Comparison of ENCODE assay signal across 9 mouse cellular contexts in genomic region chr4:58942942-58943341, GRCm38 (mm10). TPM values are rescaled to one million over a fixed set of nuclear protein-coding genes. Genes with fewer than 3 reads are reported as not detected.
DNase-seq lines count a peak whose midpoint lies in the region; ATAC-seq and TF ChIP-seq lines count a peak whose summit lies in the region.
"Had no signal": no experiment of that assay in that cellular context is flagged by ENCODE, and none has a peak within 500 bp of the region (broad histone marks: within the 10 kb centered on the region; RNA-seq: fewer than 3 reads in every experiment).

No protein-coding gene starts in this region.

- H3K4me2 ChIP-seq in kidney, embryonic 14.5 days (replicated peaks; ENCODE audit: low read depth, low read length) = peak overlapping the region; percentile 77
- H3K4me2 ChIP-seq in embryonic facial prominence, embryonic 13.5 days = peak overlapping the region; percentile 83
- H3K4me2 ChIP-seq in hindbrain, postnatal 0 days (ENCODE audit: low read depth, low read length) = peak overlapping the region; percentile 89
- H3K4me2 ChIP-seq in midbrain, embryonic 16.5 days (ENCODE audit: low read length) = peak overlapping the region; percentile 81

- no peaks in the 10 kb centered on the region for H3K9me3 ChIP-seq in kidney, embryonic 14.5 days (ENCODE audit: control insufficient read depth, low read length)
- no peaks in the 10 kb centered on the region for H3K9me3 ChIP-seq in embryonic facial prominence, embryonic 13.5 days
- H3K9me3 ChIP-seq in hindbrain, postnatal 0 days (ENCODE audit: low read length) = no peaks in the 10 kb centered on the region
- H3K9me3 ChIP-seq in midbrain, embryonic 16.5 days (replicated peaks; ENCODE audit: control insufficient read depth, low read length, poor library complexity, severe bottlenecking) = no peaks in the 10 kb centered on the region

- H3K27me3 ChIP-seq in kidney, embryonic 14.5 days (ENCODE audit: control insufficient read depth, insufficient read depth, low read length) = 0 out of 2 replicates have a peak, but pooled peaks cover 2% of the 10 kb centered on the region
- H3K27me3 ChIP-seq in embryonic facial prominence, embryonic 13.5 days = peaks cover 3% of the 10 kb centered on the region; the same call in 1 of the 2 replicates
- no peaks in the 10 kb centered on the region for H3K27me3 ChIP-seq in hindbrain, postnatal 0 days (ENCODE audit: insufficient read depth, low read length)
- no peaks in the 10 kb centered on the region for H3K27me3 ChIP-seq in midbrain, embryonic 16.5 days (ENCODE audit: control insufficient read depth, insufficient read depth, low read depth, low read length)

- TF ChIP-seq CTCF in hindbrain, postnatal 0 days (IDR thresholded peaks at IDR 0.05; ENCODE audit: low read depth) = no peak

- peak overlapping the region; percentile 64 for H3K4me3 ChIP-seq in kidney, embryonic 14.5 days (ENCODE audit: low read length)
- H3K4me3 ChIP-seq in embryonic facial prominence, embryonic 13.5 days = peak overlapping the region; percentile 74
- H3K4me3 ChIP-seq in hindbrain, postnatal 0 days (ENCODE audit: low read length) = peak overlapping the region; percentile 80
- peak overlapping the region; percentile 79 for H3K4me3 ChIP-seq in midbrain, embryonic 16.5 days (ENCODE audit: low read depth, low read length)

- peaks cover 5% of the 10 kb centered on the region; the same call in 1 of the 2 replicates for H3K4me1 ChIP-seq in kidney, embryonic 14.5 days (ENCODE audit: control insufficient read depth, insufficient read depth, low read length)
- H3K4me1 ChIP-seq in embryonic facial prominence, embryonic 13.5 days = peaks cover 17% of the 10 kb centered on the region
- peaks cover 4% of the 10 kb centered on the region for H3K4me1 ChIP-seq in hindbrain, postnatal 0 days (ENCODE audit: insufficient read depth, low read length)
- peaks cover 12% of the 10 kb centered on the region for H3K4me1 ChIP-seq in midbrain, embryonic 16.5 days (ENCODE audit: control insufficient read depth, insufficient read depth, low read length)

- no peak for DNase-seq in kidney, postnatal 14 days
- DNase-seq in hindbrain, postnatal 0 days (ENCODE audit: low spot score) = no peak
- no peak for DNase-seq in frontal cortex, postnatal 14 days (ENCODE audit: low spot score in 2 of 2)
- no peak for DNase-seq in right cerebral cortex, postnatal 4 days
- DNase-seq in adrenal gland, adult (ENCODE audit: inconsistent age in 2 of 2, low spot score in 1 of 2) = no peak

- 81% methylated on average over 4 of the region's 4 CpGs for WGBS in kidney, embryonic 14.5 days
- 76% methylated on average over 4 of the region's 4 CpGs for WGBS in embryonic facial prominence, embryonic 13.5 days
- WGBS in hindbrain, postnatal 0 days = 83% methylated on average over 4 of the region's 4 CpGs
- 80% methylated on average over 4 of the region's 4 CpGs for WGBS in midbrain, embryonic 16.5 days

- no peaks in the 10 kb centered on the region for H3K36me3 ChIP-seq in kidney, embryonic 14.5 days (ENCODE audit: control insufficient read depth, insufficient read depth, low read length)
- H3K36me3 ChIP-seq in embryonic facial prominence, embryonic 13.5 days = peaks cover 3% of the 10 kb centered on the region; the same call in 1 of the 2 replicates
- no peaks in the 10 kb centered on the region for H3K36me3 ChIP-seq in hindbrain, postnatal 0 days (ENCODE audit: insufficient read depth, low read length)
- no peaks in the 10 kb centered on the region for H3K36me3 ChIP-seq in midbrain, embryonic 16.5 days (ENCODE audit: control insufficient read depth, insufficient read depth, low read length)

- no peak for ATAC-seq in kidney, embryonic 14.5 days (ENCODE audit: low FRiP score, low TSS enrichment)
- 0 out of 2 replicates have a peak, but pooled peaks have one; percentile 6 for ATAC-seq in embryonic facial prominence, embryonic 13.5 days (ENCODE audit: insufficient number of reproducible peaks, insufficient read depth, low FRiP score, low TSS enrichment, low read depth)
- ATAC-seq in hindbrain, postnatal 0 days = peak; percentile 39
- no peak; the same call in 1 of the 2 replicates for ATAC-seq in midbrain, embryonic 16.5 days

- H3K9ac ChIP-seq in kidney, embryonic 14.5 days (ENCODE audit: low read depth, low read length) = peak overlapping the region; percentile 65
- peak overlapping the region; percentile 80 for H3K9ac ChIP-seq in embryonic facial prominence, embryonic 13.5 days
- peak overlapping the region; percentile 69; the same call in 1 of the 2 replicates for H3K9ac ChIP-seq in hindbrain, postnatal 0 days (replicated peaks; ENCODE audit: low read length)
- H3K9ac ChIP-seq in midbrain, embryonic 16.5 days (ENCODE audit: low read depth, low read length) = peak overlapping the region; percentile 80

- H3K27ac ChIP-seq in kidney, embryonic 14.5 days (ENCODE audit: low read depth, low read length) = no peak overlapping the region
- H3K27ac ChIP-seq in embryonic facial prominence, embryonic 13.5 days = peak overlapping the region; percentile 44; the same call in 1 of the 2 replicates
- H3K27ac ChIP-seq in hindbrain, postnatal 0 days = peak overlapping the region; percentile 85
- peak overlapping the region; percentile 86 for H3K27ac ChIP-seq in midbrain, embryonic 16.5 days (ENCODE audit: low read length)

RNA-seq across cellular contexts. Expression of gene Zkscan16, which starts 0.5 kb away (rescaled TPM):
- polyA plus RNA-seq in kidney, embryonic 14.5 days (2014; fragmentation: Nextera tagmentation; extraction: Ambion mirVana) = 0.54 and 1.2 TPM in 2 replicates
- polyA plus RNA-seq in embryonic facial prominence, embryonic 13.5 days (2015; fragmentation: Nextera tagmentation; extraction: Ambion mirVana) = 1.2 and 1.4 TPM in 2 replicates
- total RNA-seq in hindbrain, postnatal 0 days (2014; rRNA removed) = 4.1 and 4.2 TPM in 2 replicates
- 1.8 and 2.3 TPM in 2 replicates for polyA plus RNA-seq in hindbrain, postnatal 0 days (2015; fragmentation: Nextera tagmentation; extraction: Ambion mirVana)
- polyA plus RNA-seq in midbrain, embryonic 16.5 days (2015; fragmentation: Nextera tagmentation; extraction: Ambion mirVana) = 3.0 and 3.3 TPM in 2 replicates
- total RNA-seq: MEL had no signal

RNA-seq across cellular contexts. Expression of gene Ecpas, which starts 30.4 kb away (rescaled TPM):
- 25.0 and 51.2 TPM in 2 replicates for polyA plus RNA-seq in kidney, embryonic 14.5 days (2014; fragmentation: Nextera tagmentation; extraction: Ambion mirVana)
- polyA plus RNA-seq in embryonic facial prominence, embryonic 13.5 days (2015; fragmentation: Nextera tagmentation; extraction: Ambion mirVana) = 27.3 and 33.6 TPM in 2 replicates
- 53.0 and 55.8 TPM in 2 replicates for total RNA-seq in hindbrain, postnatal 0 days (2014; rRNA removed)
- polyA plus RNA-seq in hindbrain, postnatal 0 days (2015; fragmentation: Nextera tagmentation; extraction: Ambion mirVana) = 33.5 and 36.6 TPM in 2 replicates
- 33.2 and 38.6 TPM in 2 replicates for polyA plus RNA-seq in midbrain, embryonic 16.5 days (2015; fragmentation: Nextera tagmentation; extraction: Ambion mirVana)

RNA-seq across cellular contexts. Expression of gene Ptgr1, which starts 44.0 kb away (rescaled TPM):
- polyA plus RNA-seq in kidney, embryonic 14.5 days (2014; fragmentation: Nextera tagmentation; extraction: Ambion mirVana) = 25.3 and 29.2 TPM in 2 replicates
- polyA plus RNA-seq in embryonic facial prominence, embryonic 13.5 days (2015; fragmentation: Nextera tagmentation; extraction: Ambion mirVana) = 21.0 and 24.8 TPM in 2 replicates
- 1.3 and 3.1 TPM in 2 replicates for total RNA-seq in hindbrain, postnatal 0 days (2014; rRNA removed)
- polyA plus RNA-seq in hindbrain, postnatal 0 days (2015; fragmentation: Nextera tagmentation; extraction: Ambion mirVana) = 5.6 and 6.0 TPM in 2 replicates
- polyA plus RNA-seq in midbrain, embryonic 16.5 days (2015; fragmentation: Nextera tagmentation; extraction: Ambion mirVana) = 3.7 and 3.9 TPM in 2 replicates

RNA-seq across cellular contexts. Expression of gene Dnajc25, which starts 51.9 kb away (rescaled TPM):
- polyA plus RNA-seq in kidney, embryonic 14.5 days (2014; fragmentation: Nextera tagmentation; extraction: Ambion mirVana) = 12.5 and 14.0 TPM in 2 replicates
- polyA plus RNA-seq in embryonic facial prominence, embryonic 13.5 days (2015; fragmentation: Nextera tagmentation; extraction: Ambion mirVana) = 9.7 and 15.1 TPM in 2 replicates
- total RNA-seq in hindbrain, postnatal 0 days (2014; rRNA removed) = 2.7 and 5.2 TPM in 2 replicates
- 9.2 and 9.4 TPM in 2 replicates for polyA plus RNA-seq in hindbrain, postnatal 0 days (2015; fragmentation: Nextera tagmentation; extraction: Ambion mirVana)
- 5.2 and 5.5 TPM in 2 replicates for polyA plus RNA-seq in midbrain, embryonic 16.5 days (2015; fragmentation: Nextera tagmentation; extraction: Ambion mirVana)

Comparison
In these comparisons a context has a peak if more than half of its experiments do, and no peak if none do; other contexts are left out.
1. ATAC-seq: peak in embryonic facial prominence, embryonic 13.5 days (single experiment) and hindbrain, postnatal 0 days (single experiment); none in kidney, embryonic 14.5 days (single experiment) and midbrain, embryonic 16.5 days (single experiment).
2. Peak in every context shown above with its lines, with median percentiles within 50 percentile points of each other: H3K4me2 ChIP-seq, H3K4me3 ChIP-seq and H3K9ac ChIP-seq.